Mouse (Mus musculus): Measurements from ENCODE around the gene Abcd3.

GRCm38 (mm10) chr3:121729678-121730077 is 85.4 kb downstream of the Abcd3 start:
- TF ChIP-seq CTCF (IDR thresholded peaks at IDR 0.05; ENCODE audit: low read depth) (no peak), EP300 (IDR thresholded peaks at IDR 0.05; ENCODE audit: low read depth) (no peak)

All from liver, embryonic 14.5 days (tissue).